Mouse (Mus musculus): ENCODE data around the gene Gm17428.
"Not testable (repeated sequence)": the region's sequence is repeated elsewhere in the genome, so short reads cannot be mapped to it uniquely, and the experiment has no call there.

The Gm17428 gene

DNA sequence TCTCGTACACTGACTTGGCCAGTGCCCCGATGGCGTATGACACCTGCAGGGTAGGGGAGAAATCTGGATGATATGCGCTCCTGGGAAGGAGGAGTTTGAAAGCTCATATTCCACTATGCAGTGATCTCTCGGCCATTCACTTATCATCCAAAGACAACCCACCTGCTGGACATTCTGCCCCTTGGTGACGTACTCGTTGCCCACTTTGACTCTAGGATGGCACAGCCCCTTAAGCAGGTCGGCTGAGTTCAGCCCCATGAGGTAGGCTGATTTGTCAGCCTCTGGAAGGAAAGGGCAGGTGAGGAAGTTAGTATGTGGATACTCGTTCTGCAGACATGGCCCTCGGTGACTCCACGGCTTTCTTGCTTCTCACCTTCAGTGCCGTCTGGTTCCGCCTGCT lies 12.1 kb downstream of the Gm17428 start:
- no peak for DNase-seq (ENCODE audit: low read depth, low spot score)

GRCm38 (mm10) chr14:54989886-54990441 lies 13.2 kb downstream of the Gm17428 start:
- DNase-seq (ENCODE audit: low read depth, low spot score): peak; percentile 55

DNA sequence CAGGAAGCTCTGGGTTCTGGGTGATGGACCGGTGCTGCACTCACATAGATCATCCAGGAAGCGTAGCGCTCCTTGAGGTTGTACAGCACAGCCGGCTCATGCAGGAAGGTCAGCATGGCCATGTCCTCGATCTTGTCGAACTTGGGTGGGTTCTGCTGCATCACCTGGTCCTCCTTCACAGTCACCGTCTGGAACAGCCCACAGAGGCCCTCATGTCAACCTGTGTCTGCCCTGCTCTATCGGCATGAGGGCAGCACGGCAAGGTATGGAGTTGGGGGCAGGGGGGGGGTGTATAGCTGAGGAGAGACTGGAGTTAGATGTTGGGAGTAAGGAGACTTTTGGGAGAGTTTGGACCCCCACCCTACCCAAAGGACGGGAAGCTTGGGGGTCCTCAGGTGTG lies 15.5 kb downstream of the Gm17428 start:
- no peak for DNase-seq (ENCODE audit: low read depth, low spot score)

DNA sequence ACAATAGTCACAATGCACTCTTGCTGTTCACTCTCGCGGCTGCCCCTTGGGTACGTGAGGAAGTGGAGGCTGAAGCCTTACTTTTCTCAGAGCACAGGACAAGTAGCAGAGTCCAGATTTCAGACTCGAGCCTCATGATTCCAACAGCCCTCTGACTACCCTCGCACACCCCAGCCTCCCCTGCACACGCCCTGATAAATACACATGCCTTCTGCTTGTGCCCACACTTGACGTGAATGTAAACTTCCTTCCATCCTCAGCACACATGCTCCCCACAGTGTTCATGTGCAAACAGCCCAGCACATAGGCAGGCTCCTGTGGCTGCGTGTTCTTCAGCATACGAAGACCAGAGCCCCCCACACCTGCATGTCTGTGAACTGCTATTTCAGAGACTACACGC lies 16.9 kb downstream of the Gm17428 start:
- no peak for DNase-seq (ENCODE audit: low read depth, low spot score)

DNA sequence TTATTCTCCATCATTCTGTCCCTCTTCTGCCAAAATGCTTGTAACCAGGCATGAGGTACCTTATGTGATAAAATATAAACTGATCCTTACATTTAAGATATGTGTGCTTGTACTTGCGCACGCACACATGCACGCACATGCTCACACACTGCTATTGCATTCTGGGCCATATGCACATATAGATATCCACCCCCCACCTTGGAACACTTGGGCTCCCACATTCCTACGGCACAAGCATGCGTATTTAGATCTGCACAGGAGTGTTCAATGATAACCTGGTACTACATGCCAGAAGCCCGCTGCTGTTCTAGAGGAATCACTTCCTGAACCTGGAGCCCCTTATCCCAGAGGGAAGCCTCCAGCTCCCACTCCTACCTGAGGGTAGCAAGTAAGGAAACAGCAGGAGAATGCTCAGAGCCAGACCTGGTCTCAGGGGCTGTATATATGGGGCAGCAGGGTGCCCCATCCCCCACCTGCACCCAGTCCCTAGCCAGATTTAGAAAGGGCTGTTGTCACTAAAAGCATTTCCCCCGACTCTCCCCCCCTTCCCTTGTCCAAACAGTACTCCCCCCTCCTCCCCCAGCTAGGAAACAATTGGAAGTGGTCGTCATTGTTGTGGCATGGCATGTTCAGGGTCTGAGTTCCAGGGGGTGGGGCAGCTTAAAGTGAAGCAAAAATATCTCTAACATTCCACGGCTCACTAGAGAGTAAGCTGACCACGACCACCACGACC lies 17.6 kb downstream of the Gm17428 start, which contains the start of gene Myh7:
Myh7 (minus strand) TSS at position 491 of the 733 bp plus-strand sequence.
- no peak for DNase-seq (ENCODE audit: low read depth, low spot score)

DNA sequence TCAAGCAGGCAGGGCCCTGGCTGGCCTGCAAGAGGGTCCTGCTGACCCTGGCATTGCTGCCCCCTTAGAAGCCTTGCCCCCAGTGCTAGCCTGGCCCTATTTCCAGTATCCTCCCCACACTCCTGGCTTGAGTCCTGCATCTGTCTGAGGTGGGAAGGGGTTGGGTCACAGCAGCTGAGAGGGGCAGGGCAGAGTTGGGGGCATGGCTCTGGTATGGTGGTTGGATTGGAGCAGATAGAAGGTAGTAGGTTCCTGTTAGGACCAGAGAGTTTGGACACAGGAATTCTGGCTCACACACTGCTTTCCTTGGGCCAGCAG lies 18.1 kb downstream of the Gm17428 start:
- no peak for DNase-seq (ENCODE audit: low read depth, low spot score)

DNA sequence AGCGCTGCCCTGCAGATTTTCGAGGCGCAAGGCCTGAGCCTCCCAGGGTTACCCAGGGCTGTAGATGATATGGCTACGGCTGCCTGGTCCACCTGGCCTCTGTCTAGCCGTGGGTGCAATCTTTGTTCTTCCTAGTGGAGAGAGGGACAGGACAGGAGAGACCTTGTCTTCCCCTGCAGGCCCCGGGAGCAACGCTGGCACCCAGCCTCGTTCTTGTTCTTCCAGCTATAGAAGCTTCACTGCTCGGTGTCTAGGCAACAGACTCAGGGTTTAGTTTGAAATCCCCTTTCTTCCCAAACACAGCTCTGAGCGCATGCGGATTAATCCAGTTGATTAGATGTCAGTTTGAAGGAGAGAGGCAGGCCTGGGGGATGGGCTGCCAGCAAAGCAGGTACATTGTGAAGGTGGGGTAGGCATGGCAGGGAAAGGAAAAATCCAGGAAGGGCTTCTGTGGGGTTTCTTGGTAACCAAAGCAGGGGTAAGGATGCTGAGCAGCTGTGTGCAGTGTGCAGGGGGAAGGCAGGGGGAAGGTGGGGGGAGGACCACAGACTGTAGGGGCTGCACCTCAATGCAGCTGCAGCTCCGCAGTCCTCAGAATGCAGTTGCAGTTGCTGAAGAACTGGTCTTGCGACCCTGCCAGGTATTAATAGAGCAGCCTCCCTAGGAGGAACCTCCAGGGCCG lies 18.9 kb downstream of the Gm17428 start:
- peak; percentile 70 for DNase-seq (ENCODE audit: low read depth, low spot score)

DNA sequence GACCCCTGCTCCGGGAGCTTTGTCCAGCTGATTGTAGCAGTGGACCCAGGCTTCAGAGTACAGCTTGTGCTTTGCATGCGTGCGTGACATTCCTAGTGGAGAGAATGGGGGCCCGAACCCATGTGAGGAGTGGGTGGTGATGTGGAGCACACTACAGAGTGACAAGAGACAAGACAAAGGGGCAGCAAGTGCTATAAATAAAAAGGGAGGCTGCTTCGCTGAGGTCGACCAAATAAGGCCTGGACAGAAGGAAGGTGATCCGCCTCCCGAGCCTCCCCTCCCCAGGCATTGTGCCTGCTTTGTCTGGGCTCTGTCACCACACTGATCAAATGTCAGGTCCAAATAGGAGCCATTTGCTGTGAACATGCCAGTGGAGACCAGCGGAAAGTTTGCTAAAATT lies 20.1 kb downstream of the Gm17428 start:
- DNase-seq (ENCODE audit: low read depth, low spot score): no peak

DNA sequence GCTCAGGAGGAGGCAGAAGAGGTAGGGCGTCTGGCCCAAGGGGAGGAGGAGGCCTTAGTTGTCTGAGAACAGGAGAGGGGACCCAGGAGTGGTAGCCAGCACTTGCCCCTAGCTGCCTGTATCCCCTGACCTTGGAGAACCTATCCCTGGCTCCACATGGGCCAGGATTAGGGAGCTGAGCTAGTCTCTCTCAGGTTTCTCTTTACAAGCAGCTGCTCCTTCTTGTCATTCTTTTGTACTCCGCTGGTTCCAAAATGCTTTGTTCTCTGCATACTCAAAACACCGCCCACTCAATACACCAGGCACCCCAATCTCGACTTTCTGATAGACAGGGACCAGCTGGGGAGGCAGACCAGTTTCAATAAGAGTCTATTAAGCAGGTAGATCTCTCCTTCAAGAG lies 20.6 kb downstream of the Gm17428 start:
- DNase-seq (ENCODE audit: low read depth, low spot score): no peak

DNA sequence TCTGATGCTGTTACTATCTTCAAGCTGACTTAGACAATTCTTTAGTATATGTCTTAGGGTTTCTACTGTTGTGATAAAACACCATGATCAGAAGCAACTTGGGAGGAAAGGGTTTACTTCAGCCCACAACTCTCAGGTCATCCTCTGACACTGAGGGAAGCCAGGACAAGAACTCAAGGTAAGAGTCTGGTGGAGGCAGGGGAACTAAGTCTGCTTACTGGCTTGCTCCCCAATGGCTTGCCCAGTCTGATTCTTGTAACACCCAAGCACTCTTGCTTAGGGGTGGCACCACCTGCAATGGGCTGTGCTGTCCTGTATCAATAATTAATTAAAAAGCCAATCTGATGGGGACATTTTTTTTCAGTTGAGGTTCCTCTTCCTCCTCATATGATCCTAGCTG lies 21.9 kb downstream of the Gm17428 start:
- DNase-seq (ENCODE audit: low read depth, low spot score): no peak

DNA sequence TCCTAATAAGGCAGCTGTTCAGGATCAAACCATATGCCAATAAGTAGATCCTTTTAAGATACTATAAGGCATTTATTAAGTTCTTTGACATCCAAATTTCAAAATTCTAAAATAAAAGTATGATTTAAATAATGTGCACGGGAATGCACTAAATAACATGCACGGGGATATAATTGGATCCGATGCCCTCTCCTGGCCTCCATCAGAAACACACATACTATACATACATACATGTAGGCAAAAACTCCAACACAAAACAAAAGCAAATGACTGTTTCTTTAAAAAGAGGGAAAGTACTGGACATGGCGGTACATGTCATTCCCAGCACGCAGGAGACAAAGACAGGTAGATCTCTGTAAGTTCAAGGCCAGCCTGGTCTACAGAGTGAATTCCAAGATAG lies 23.1 kb downstream of the Gm17428 start:
- DNase-seq (ENCODE audit: low read depth, low spot score): not testable (repeated sequence)

DNA sequence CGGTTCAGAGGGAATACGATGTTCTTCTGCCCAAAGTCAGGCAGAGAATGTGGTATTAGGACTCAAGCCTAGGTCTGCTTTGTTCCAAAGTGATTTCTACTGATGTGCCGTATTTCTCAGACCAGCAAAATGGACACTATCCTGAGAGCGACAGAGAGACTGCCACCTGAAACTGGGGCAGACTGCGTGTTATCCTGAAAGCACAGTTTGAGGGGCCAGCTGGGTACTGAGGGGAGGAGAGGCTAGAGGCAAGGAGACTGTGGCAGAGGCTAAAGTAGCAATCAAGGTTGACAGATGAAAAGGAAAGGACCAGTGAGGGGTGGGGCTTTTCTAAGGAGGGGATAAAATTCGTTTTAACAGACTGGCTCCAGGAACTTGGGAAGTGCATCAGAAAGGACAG lies 24.1 kb downstream of the Gm17428 start:
- DNase-seq (ENCODE audit: low read depth, low spot score): no peak

DNA sequence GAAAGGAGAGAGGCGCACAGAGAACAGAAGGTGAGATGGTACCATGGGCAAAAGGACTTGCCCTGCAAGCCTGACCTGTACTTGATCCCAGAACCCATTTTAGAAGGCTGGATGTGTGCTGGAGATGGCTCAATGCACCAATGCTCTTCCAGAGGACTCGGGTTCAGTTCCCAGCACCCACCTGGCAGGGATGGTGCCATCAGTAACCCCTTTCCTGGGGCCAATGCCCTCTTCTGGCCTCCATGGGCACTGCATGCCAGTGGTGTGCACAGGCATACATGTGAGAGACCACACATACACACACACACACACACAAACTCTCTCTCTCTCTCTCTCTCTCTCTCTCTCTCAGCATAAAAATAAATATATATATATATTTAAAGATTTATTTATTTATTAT lies 24.7 kb downstream of the Gm17428 start:
- DNase-seq (ENCODE audit: low read depth, low spot score): no peak

GRCm38 (mm10) chr14:55001938-55002686 lies 25.4 kb downstream of the Gm17428 start:
- no peak for DNase-seq (ENCODE audit: low read depth, low spot score)

DNA sequence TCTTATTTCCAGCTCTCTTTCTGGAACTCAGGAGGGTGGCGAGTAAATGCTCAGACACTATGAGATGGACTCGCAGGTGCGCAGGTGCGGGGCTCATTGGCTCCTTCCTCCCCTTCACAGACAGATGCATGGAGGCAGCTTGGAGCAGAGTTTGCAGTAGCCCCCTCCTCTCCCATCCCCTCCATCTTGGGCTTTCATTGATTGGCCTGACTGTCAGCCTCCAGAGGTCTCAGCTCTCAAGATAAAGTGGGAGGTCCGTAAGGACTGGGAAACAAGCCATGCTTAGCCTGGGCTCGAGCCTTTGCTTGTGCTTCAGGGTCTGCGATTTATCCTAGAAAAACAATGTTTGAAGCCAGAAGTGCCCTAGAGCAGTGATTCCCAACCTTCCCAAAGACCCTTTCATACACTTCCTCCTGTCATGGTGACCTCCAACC lies 26.0 kb downstream of the Gm17428 start:
- no peak for DNase-seq (ENCODE audit: low read depth, low spot score)

DNA sequence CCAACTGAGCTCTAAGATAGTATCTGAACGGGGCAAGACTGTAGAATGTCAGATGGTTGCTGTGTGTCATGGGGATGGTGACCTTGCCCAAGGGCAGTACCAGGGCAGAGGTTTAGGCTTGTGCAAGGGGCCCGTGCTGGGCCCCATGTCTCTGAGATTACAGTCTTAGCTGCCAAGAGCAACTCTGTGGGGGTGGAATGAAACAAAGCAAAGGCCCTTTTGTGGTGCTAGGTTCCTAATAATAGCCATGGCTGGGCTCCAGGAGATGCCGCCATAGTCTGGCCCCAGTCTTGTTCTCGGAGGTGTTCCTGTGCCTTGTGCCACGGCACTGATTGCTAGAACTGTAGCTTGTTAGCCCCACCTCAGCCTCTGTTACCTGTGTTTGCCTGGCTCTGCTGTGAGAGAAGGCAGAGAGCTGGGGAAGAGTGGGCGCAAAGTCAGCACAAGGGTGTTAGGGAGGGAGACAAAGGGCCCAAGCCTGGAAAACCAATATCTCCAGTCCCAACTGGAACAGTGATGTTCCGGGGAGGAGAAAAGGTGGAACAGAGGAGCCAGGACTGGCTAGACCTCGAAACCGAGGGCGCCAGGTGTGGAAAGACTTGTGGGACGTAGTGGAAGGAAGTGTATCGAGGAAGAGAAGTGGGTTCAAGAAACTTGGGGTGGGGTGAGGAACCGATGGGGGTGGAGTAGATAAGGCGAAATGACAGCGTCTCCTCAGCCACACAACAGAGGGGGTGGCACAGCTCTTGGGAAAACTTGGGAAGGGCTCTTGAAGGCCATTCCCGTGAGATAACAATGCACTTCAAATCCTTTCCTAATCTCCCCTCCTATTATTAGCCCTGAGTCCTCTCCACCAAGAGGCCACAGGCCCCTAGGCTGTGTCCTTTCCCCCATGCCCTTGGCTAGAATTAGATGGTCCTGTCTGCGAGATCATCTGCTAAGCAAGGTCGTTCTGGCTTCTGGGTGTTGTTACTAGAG lies 27.4 kb downstream of the Gm17428 start:
- DNase-seq (ENCODE audit: low read depth, low spot score): no peak

- no peak for DNase-seq (ENCODE audit: low read depth, low spot score)
Observed at GRCm38 (mm10) chr14:55005506-55005905, 28.8 kb downstream of the Gm17428 start.

DNA sequence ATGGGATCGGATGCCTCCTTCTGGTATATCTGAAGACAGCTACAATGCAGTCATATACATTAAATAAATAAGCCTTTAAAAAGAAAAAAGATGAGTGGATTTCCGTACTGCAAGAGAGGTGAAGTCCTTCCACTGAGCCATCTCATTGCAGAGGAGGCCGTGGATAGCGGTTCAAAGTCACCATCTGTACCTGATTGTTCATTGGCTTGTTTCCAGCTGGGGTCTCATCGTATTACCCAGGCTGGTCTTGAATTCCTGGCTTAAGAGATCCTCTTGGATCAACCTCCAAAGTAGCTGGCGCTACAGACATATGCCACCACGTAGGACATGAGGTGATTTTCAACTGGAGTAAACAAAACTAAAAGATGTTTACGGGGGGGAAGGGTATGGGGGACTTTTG lies 29.2 kb downstream of the Gm17428 start:
- DNase-seq (ENCODE audit: low read depth, low spot score): no peak

GRCm38 (mm10) chr14:55006541-55006940 lies 29.8 kb downstream of the Gm17428 start:
- no peak for DNase-seq (ENCODE audit: low read depth, low spot score)

DNA sequence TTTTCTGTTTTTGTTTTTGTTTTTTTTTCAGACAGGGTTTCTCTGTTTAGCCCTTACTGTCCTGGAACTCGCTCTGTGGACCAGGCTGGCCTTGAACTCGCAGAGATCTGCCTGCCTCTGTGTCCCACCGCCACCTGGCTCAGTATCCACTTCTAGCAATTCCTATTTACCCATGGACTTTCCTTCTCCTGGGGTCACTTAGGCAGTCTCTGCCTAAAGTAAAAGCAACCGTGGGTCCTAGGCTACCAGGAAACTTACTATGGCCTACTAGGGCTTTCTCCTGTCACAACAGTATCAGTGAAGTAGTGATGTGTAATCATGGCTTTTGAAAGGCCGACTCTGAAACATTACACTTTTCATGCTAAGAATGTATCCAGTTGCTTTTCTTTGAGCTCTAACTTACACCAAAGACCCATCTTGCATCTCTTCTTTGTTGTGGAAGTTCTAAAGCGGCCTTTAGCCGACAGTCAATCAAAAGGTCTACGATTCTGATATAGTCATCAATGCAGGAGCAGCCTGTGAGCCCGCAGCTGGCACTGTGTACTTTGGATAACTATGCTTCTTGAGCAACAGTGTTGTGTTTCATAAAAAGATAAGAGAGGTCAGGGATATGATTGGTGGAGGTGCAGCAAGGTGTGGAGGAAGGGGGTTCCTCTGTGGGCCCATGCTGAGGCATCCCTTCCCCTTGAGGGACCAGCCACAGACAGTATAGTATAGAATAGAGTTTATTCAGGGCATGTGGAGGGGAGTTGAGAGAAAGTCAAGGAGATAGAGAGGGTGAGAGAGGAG lies 30.6 kb downstream of the Gm17428 start:
- DNase-seq (ENCODE audit: low read depth, low spot score): no peak
